Mouse (Mus musculus) midbrain, embryonic 10.5 days (tissue): ENCODE results near the gene Mettl7a1. TPM values are rescaled to one million over a fixed set of nuclear protein-coding genes. Genes with fewer than 3 reads are reported as not detected.
"Not testable (repeated sequence)": the region's sequence is repeated elsewhere in the genome, so short reads cannot be mapped to it uniquely, and the experiment has no call there.

ENCODE experiments used
- DNase-seq: peaks from one replicate; pipeline ENCODE4 v3.0.0-alpha.2; 2017; ENCODE audit warnings: low spot score
- H3K27ac ChIP-seq: fragments of 300-500 bp; sonication (generic); replicated peaks from 2 replicates; pipeline ENCODE4 v1.5.1; 2016; ENCODE audit warnings: mild to moderate bottlenecking
- H3K27me3 ChIP-seq: fragments of 300-500 bp; sonication (generic); 2 replicates; pipeline ENCODE4 v1.6.1; 2016; ENCODE audit warnings: low read depth, mild to moderate bottlenecking; ENCODE audit not compliant: poor library complexity, severe bottlenecking
- H3K36me3 ChIP-seq: fragments of 300-500 bp; sonication (generic); 2 replicates; pipeline ENCODE4 v1.6.1; 2016; ENCODE audit warnings: mild to moderate bottlenecking, moderate library complexity
- H3K4me1 ChIP-seq: fragments of 300-500 bp; sonication (generic); 2 replicates; pipeline ENCODE4 v1.6.1; 2016
- H3K4me3 ChIP-seq: fragments of 300-500 bp; sonication (generic); 2 replicates; pipeline ENCODE4 v1.5.1; 2016; ENCODE audit warnings: mild to moderate bottlenecking, moderate library complexity
- H3K9me3 ChIP-seq: fragments of 300-500 bp; sonication (generic); replicated peaks from 2 replicates; pipeline ENCODE4 v1.6.1; 2016; ENCODE audit warnings: mild to moderate bottlenecking
- WGBS: fragments of 180-500 bp; shearing (Covaris S2); methylation state at CpG from one replicate; pipeline ENCODE4 v1.1.7; 2016; 5-methylcytosine and 5-hydroxymethylcytosine counted together
- polyA plus RNA-seq: library from polyadenylated mRNA; unstranded; fragments of >200 nt; fragmentation: Nextera tagmentation; extraction: Ambion mirVana; gene quantifications from 2 replicates; pipeline ENCODE4 v1.2.1, GENCODE M21; 2016

Mettl7a1 gene
- polyA plus RNA-seq, result 4.9 and 5.8 TPM in 2 replicates

DNA sequence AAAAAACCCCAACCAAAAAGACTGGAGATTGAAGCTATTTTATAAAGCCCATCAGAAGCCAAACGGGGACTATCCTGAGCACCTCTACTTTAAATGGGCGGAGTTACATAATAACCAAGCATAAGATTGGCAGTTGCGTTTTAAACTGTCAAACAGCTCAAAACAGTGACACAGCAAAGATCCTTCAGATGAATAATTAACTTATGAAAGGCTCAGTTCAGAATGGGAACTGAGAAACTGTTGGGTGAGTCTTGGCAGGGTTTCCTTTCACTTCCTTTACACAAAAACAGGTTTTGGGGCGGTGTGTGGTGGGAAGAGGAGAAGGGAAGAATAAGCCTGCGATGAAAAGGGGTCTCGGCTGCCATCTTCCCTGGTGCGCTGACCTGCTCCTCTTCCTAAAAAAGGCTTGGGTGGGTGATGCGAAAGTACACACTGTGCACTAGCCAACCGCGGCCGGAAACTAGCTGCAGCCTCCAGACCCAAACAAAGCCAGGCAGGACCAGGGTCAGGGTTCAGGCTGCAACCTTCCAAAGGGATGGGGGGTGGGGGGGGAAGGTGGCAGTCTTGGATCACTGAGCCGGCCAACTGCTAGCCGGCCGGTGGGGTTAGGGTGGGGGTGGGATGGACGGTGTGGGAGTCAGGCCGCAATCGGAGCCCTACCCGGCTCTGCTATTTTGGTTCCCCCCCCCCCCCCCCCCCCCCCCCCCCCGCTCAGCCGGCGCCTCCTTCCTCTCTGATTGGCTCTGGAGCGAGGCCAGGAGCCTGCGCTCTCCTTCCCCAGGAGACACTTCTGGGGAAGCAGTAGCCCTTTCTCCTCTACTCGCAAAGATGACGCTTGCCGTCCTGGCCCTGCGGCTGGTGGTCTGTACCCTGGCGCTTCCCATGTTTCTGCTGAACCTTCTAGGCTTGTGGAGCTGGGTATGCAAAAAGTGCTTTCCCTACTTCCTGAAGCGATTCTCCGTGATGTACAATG lies at the start of gene Mettl7a1:
Gene Mettl7a1 (plus strand): TSS at position 122 of the 973 bp plus-strand sequence.
- H3K36me3 ChIP-seq, result no peaks in the 10 kb centered on the region
- WGBS, result 2% methylated on average over 25 of the region's 30 CpGs
- H3K9me3 ChIP-seq, result no peaks in the 10 kb centered on the region
- peak within 1 kb of the TSS; percentile 62 for H3K4me3 ChIP-seq
- H3K4me1 ChIP-seq, result peaks cover 36% of the 10 kb centered on the region
- H3K27ac ChIP-seq, result peak within 1 kb of the TSS; percentile 91
- H3K27me3 ChIP-seq, result no peaks in the 10 kb centered on the region
- peak; percentile 84 for DNase-seq

DNA sequence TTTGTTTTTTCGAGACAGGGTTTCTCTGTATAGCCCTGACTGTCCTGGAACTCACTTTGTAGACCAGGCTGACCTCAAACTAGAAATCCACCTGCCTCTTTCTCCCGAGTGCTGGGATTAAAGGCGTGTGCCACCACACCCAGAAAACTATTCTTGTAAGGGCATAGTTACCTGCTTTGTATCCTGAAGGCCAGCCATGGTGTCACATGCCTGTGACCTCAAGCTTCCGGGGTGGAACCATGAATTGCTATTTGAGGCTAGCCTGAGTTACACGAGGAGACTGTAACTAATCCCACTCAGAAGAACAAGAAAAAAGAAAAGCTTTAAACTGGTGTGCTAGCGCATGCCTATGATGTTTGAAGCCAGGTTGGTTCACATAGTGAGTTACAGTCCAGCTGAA lies 47.6 kb upstream of the Mettl7a1 start:
- Histone ChIP-seq H3K4me1 (no peaks in the 10 kb centered on the region), H3K27ac (no peak overlapping the region), H3K27me3 (no peaks in the 10 kb centered on the region), H3K4me3 (no peak overlapping the region), H3K9me3 (no peaks in the 10 kb centered on the region), H3K36me3 (peaks cover 95% of the 10 kb centered on the region)
- DNase-seq, result no peak
- WGBS, result 93% methylated on average over 6 of the region's 6 CpGs

DNA sequence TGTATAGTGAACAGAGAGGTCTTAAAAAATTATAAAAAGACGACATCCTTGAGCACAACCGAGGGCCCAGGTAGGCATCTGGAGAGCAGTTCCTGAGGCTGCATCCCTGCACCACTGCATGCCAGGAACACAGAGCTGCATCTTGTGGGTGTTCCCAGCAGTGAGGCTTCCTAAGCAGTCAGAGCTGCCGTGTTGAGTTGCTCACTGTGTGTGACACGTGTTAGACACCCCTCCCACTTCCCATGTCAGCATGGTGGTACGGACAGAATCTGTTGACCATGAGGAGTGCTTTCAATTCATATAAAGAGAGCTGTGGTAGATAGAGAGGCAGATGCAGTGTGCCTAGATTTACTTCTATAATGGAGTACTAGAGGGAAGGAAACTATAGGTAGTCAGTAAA lies 46.6 kb upstream of the Mettl7a1 start:
- peaks cover 94% of the 10 kb centered on the region for H3K36me3 ChIP-seq
- 90% methylated on average over 5 of the region's 5 CpGs for WGBS
- no peak for DNase-seq

DNA sequence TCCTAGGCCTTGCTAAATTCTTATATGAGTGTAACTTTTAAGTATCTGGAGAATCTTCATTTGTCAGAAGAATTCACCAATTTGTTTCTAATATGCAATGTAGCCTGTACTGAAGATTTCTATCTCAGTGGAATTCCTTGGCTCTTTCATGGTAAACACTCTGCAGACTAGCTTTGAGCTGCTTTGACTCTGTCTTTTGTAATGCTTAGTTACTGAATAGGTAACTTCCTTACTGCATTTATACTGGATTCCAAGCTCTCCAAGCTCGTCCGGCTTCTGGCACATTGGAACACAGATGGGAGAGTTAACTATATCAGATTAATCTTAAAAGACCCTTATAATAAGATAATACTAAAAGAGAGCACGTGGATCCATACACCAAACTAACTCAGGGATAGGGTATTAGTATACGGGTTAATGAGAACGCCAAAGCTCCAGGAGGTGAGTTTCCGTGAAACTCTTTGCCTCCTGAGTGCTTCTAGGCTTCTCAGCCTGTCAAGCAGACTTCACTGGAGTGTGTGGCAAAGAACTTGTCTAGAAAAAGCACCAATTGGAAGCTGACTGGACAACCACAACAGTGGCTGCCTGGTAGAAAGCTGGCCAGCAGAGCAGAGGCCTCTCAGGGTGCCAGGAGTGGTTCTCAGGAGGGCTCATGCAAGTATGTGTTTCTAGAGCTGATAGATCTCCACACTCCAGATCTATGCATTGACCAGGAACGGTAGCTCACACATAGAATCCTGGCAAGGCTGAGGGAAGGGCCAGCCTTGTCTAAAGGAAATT lies 45.1 kb upstream of the Mettl7a1 start:
- Histone ChIP-seq H3K4me3 (no peak overlapping the region), H3K36me3 (peaks cover 79% of the 10 kb centered on the region), H3K27me3 (no peaks in the 10 kb centered on the region), H3K4me1 (no peaks in the 10 kb centered on the region), H3K9me3 (no peaks in the 10 kb centered on the region), H3K27ac (no peak overlapping the region)
- DNase-seq, result no peak
- WGBS, result 94% methylated on average over 7 of the region's 7 CpGs

More for the DNA sequence above, 46.6 kb upstream of the Mettl7a1 start:
- H3K27me3 ChIP-seq, result no peaks in the 10 kb centered on the region
- H3K9me3 ChIP-seq, result no peaks in the 10 kb centered on the region
- H3K4me1 ChIP-seq, result no peaks in the 10 kb centered on the region
- H3K4me3 ChIP-seq, result no peak overlapping the region
- no peak overlapping the region for H3K27ac ChIP-seq

DNA sequence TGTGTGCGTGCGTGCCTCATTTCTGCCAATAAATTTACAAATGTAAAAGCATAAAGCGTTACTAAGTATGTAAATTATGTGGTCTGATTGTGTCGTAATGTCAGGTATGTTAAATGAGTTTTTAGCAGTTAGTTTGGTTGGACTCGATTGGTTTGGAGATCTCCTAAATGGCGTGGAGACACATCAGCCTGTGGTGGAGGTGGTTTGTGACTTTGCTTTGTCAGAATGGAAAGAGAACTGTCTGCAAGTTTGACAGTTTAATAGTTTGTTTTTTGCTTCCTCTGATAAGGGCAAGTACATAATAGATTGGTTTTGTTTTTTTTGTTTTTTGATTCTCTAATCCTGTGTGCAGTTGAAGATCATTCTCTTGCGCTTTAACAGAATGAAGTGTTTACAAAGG lies 43.6 kb upstream of the Mettl7a1 start:
- not testable (repeated sequence) for H3K27me3 ChIP-seq, H3K4me1 ChIP-seq, H3K27ac ChIP-seq, H3K9me3 ChIP-seq, DNase-seq, H3K4me3 ChIP-seq
- 96% methylated on average over 6 of the region's 7 CpGs for WGBS
- peaks cover 64% of the 10 kb centered on the region for H3K36me3 ChIP-seq

DNA sequence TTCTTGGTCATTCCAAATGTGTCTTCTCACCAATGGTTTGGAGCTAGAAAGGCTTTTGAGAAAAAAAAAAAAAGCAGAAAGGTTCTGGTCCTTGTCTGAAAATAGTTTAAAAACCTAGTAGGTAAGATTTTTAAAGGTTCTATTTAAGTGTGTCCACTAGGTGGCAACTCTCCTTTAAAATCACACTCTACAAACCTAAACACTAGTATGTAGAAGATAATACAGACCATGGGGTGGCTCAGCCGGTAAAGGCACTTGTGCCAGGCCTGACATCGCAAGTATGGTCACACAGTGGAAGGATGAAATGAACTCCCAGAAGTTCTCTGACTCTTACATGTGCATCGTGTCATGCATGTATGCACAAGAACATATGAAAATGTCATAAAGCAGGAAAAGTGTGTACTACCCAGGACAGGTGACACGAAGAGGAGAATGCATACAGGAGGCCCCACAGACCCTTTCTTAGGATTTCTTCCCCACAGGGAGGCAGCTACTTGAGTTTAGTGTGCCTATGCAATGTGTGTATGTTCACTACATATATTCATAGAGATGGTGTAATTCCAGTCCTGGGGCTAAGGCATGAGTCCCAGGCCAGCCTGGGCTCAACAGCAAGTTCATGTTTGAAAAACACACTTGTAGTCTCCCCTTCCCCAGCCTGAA lies 40.6 kb upstream of the Mettl7a1 start:
- Histone ChIP-seq H3K36me3 (peaks cover 34% of the 10 kb centered on the region), H3K27ac (no peak overlapping the region), H3K4me1 (no peaks in the 10 kb centered on the region), H3K9me3 (no peaks in the 10 kb centered on the region), H3K4me3 (no peak overlapping the region), H3K27me3 (no peaks in the 10 kb centered on the region)
- WGBS, result 19% methylated on average over 4 of the region's 4 CpGs
- peak; percentile 12 for DNase-seq

DNA sequence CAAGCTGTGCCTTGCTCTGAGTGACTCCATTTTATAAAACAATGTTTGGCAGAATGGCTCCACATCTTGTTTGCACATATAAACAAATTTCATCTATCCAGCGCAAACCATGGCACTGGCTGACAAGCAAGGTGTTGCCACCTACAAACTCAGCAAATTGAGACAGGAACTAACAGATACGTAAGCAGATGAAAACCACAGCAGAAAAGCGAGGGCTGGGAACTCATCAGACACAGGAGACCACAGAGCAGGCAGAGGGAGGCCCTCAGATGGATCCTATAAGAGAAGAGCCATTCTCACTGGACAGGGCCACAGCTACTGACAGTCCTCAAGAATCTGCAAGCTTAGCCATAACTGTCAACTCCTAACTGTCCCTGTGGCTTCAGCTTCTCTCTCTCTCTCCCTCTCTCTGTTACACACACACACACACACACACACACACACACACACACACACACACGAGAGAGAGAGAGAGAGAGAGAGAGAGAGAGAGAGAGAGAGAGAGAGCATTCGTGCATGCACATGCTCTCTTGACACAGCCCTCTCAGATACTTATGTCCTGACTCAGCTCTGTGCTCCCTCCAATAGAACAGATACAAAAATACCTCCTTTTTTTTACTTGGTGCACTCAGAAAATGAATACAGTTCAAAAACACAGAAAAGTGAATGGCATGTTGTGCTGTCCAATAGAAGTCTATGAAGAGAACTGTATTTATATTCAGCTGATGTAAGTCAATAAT lies 38.2 kb upstream of the Mettl7a1 start:
- Histone ChIP-seq H3K27me3 (peaks cover 18% of the 10 kb centered on the region), H3K4me3 (no peak overlapping the region), H3K36me3 (peaks cover 13% of the 10 kb centered on the region), H3K4me1 (peaks cover 8% of the 10 kb centered on the region), H3K9me3 (no peaks in the 10 kb centered on the region), H3K27ac (no peak overlapping the region)
- 83% methylated on average over 4 of the region's 5 CpGs for WGBS
- no peak for DNase-seq

DNA sequence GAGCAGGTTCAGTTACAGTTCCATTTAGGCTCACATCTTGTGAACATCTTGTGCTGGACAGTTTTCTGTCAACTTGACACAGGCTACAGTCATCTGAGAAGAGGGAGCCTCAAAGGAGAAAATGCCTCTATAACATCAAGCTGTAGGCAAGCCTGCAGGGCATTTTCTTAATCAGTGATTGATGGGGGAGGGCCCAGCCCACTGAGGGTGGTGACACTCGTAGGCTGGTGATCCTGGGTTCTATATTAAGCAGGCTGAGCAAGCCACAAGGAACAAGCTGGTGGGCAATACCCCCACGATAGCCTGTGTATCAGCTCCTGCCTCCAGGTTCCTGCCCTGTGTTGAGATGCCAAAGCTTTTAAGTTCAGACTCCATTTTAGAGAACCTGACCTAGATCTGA lies 35.0 kb upstream of the Mettl7a1 start:
- Histone ChIP-seq H3K4me3 (no peak overlapping the region), H3K36me3 (no peaks in the 10 kb centered on the region)
- WGBS, result 84% methylated on average over 2 of the region's 2 CpGs

DNA sequence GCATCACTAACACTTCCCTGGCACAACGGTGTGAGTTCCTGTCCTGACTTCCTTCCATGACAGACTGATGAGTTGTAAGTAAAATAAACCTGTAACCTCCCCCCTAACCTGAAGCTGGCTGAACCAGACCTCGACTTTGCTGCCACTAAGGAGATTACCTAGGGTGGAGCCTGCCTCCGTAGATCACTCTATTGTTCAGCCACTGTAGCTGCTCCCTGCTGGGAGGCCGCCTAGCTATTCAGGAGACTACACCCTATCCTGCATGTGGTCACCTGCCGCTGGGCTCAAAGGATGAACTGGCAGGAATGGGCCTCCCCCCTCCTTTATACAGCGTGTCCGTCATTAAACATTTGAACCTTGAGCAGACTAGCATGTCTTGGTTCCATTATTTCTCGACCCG lies 34.2 kb upstream of the Mettl7a1 start:
- WGBS, result 14% methylated on average over 9 of the region's 9 CpGs
- H3K4me1 ChIP-seq, result peaks cover 8% of the 10 kb centered on the region
- H3K36me3 ChIP-seq, result no peaks in the 10 kb centered on the region
- H3K27me3 ChIP-seq, result peaks cover 23% of the 10 kb centered on the region
- no peak for DNase-seq
- peaks cover 10% of the 10 kb centered on the region; the same call in 1 of the 2 replicates for H3K9me3 ChIP-seq
- no peak overlapping the region for H3K27ac ChIP-seq
- H3K4me3 ChIP-seq, result no peak overlapping the region

More for the DNA sequence above, 35.0 kb upstream of the Mettl7a1 start:
- no peak for DNase-seq
- Histone ChIP-seq H3K4me1 (peaks cover 8% of the 10 kb centered on the region), H3K27me3 (peaks cover 23% of the 10 kb centered on the region), H3K27ac (no peak overlapping the region), H3K9me3 (peaks cover 10% of the 10 kb centered on the region; the same call in 1 of the 2 replicates)

DNA sequence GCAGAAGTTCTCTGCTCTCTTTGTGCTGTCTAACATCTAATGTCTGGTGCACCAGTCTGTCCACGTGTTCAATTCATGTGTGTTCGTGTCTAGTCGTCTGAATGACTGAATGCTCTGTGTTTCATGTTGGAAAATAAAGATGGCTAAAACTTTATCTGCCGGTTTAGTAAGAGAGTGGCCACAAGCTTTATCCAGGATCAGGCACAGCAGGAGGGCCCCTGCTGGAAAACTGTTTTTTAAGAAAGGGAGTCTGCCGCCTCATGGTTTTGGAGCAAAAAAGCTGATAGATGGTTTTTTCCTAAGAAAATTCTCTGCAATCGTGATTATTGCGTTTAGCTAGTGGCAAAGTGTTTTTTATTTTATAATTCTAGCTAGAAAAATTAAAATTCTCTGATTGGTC lies 33.3 kb upstream of the Mettl7a1 start:
- not testable (repeated sequence) for H3K27ac ChIP-seq, H3K36me3 ChIP-seq, H3K4me1 ChIP-seq, DNase-seq, H3K4me3 ChIP-seq
- peaks cover 23% of the 10 kb centered on the region for H3K27me3 ChIP-seq
- H3K9me3 ChIP-seq, result peaks cover 14% of the 10 kb centered on the region; the same call in 1 of the 2 replicates
- 14% methylated on average over 7 of the region's 7 CpGs for WGBS

DNA sequence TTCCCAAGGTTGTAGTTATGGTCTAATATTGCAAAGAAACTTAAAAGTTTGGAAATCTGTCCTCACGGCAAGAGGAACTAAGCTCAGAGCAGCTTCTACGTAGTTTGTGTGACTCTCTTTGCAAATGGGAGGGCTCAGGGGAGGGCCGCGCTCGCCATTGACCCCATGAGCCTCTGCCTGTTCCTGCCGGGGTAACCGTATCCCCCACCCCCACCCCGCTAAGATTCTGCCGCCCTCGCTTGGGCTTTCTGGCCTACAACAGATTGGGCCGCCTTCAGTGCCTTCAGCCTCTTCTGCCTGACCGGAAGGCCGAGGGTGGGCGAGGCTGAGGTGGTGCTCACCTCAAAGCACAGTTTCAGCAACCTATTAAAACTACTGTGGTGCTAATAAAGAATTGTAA lies 32.5 kb upstream of the Mettl7a1 start:
- Histone ChIP-seq H3K4me1 (peaks cover 8% of the 10 kb centered on the region), H3K4me3 (no peak overlapping the region), H3K27ac (no peak overlapping the region), H3K36me3 (no peaks in the 10 kb centered on the region), H3K9me3 (peaks cover 14% of the 10 kb centered on the region; the same call in 1 of the 2 replicates), H3K27me3 (peaks cover 23% of the 10 kb centered on the region)
- DNase-seq, result no peak
- 52% methylated on average over 14 of the region's 14 CpGs for WGBS
